Comparison of ENCODE assay signal across 9 mouse cellular contexts in the genomic region with DNA sequence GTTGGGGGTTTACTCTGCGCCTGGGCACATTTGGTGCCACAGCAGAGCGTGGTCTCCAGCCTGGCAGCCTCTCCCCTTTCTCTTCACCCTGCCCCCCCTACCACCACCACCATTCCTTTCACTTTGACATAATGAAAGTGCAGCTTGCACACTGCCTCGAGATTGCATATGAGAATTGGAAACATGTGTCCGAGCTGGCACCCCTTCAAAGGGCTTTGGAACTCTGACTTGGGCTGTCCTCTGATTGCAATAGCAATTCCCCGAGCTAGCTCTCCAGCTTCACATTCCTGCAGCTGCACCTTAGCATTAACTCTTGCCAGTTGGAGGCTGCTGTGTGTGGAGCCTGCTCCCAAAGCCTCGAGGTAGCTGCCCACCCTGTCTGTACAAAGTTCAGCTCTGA. TPM values are rescaled to one million over a fixed set of nuclear protein-coding genes. Genes with fewer than 3 reads are reported as not detected.
DNase-seq lines count a peak whose midpoint lies in the region; ATAC-seq and TF ChIP-seq lines count a peak whose summit lies in the region.
"Had no signal": no experiment of that assay in that cellular context is flagged by ENCODE, and none has a peak within 500 bp of the region (broad histone marks: within the 10 kb centered on the region; RNA-seq: fewer than 3 reads in every experiment).

No protein-coding gene starts in this region.

- H3K4me1 ChIP-seq in limb, embryonic 14.5 days (ENCODE audit: control insufficient read depth, insufficient read depth, low read length) = peaks cover 31% of the 10 kb centered on the region
- H3K4me1 ChIP-seq in neural tube, embryonic 15.5 days = no peaks in the 10 kb centered on the region
- H3K4me1 ChIP-seq in intestine, postnatal 0 days (replicated peaks; ENCODE audit: control insufficient read depth, insufficient read depth, low read length) = no peaks in the 10 kb centered on the region
- H3K4me1 ChIP-seq: liver, embryonic 13.5 days had no signal

- H3K4me2 ChIP-seq in limb, embryonic 14.5 days (replicated peaks; ENCODE audit: low read depth, low read length, severe bottlenecking) = peak overlapping the region; percentile 38
- H3K4me2 ChIP-seq in neural tube, embryonic 15.5 days = no peak overlapping the region
- H3K4me2 ChIP-seq in intestine, postnatal 0 days (replicated peaks; ENCODE audit: low read depth) = no peak overlapping the region
- H3K4me2 ChIP-seq: liver, embryonic 13.5 days had no signal

- H3K9me3 ChIP-seq in limb, embryonic 14.5 days (ENCODE audit: control insufficient read depth, low read length) = no peaks in the 10 kb centered on the region
- H3K9me3 ChIP-seq in neural tube, embryonic 15.5 days (replicated peaks) = no peaks in the 10 kb centered on the region
- H3K9me3 ChIP-seq in intestine, postnatal 0 days (ENCODE audit: control insufficient read depth) = no peaks in the 10 kb centered on the region
- H3K9me3 ChIP-seq: liver, embryonic 13.5 days had no signal

- H3K27me3 ChIP-seq in limb, embryonic 14.5 days (ENCODE audit: control insufficient read depth, insufficient read depth, low read length) = no peaks in the 10 kb centered on the region
- no peaks in the 10 kb centered on the region for H3K27me3 ChIP-seq in neural tube, embryonic 15.5 days (replicated peaks)
- H3K27me3 ChIP-seq in intestine, postnatal 0 days (replicated peaks; ENCODE audit: control insufficient read depth, insufficient read depth, low read length) = no peaks in the 10 kb centered on the region
- H3K27me3 ChIP-seq: liver, embryonic 13.5 days had no signal

- no peak for TF ChIP-seq CTCF in intestine, postnatal 0 days (IDR thresholded peaks at IDR 0.05; ENCODE audit: low read depth)

- H3K9ac ChIP-seq in limb, embryonic 14.5 days (ENCODE audit: low read depth, low read length, severe bottlenecking) = no peak overlapping the region
- H3K9ac ChIP-seq in neural tube, embryonic 15.5 days (replicated peaks) = no peak overlapping the region
- no peak overlapping the region for H3K9ac ChIP-seq in intestine, postnatal 0 days (ENCODE audit: low read depth, low read length)
- H3K9ac ChIP-seq: liver, embryonic 13.5 days had no signal

- intact Hi-C loops in gastrocnemius, postnatal 36 days (cut with DNase I) = no loop called here

- peak; percentile 46 for DNase-seq in urinary bladder, postnatal 14 days (ENCODE audit: low spot score)
- DNase-seq in urinary bladder, postnatal 10 days (ENCODE audit: low spot score) = no peak
- DNase-seq in gastrocnemius, postnatal 36 days = peak; percentile 69 to 80
- peak; percentile 91 for DNase-seq in limb, embryonic 14.5 days (ENCODE audit: low spot score)
- no peak for DNase-seq in spleen, adult 18-20 months
- no peak for DNase-seq in spleen, postnatal 4 days (ENCODE audit: low spot score in 2 of 2)
- DNase-seq: liver, embryonic 13.5 days had no signal

- no peaks in the 10 kb centered on the region for H3K36me3 ChIP-seq in limb, embryonic 14.5 days (ENCODE audit: control insufficient read depth, insufficient read depth, low read length)
- H3K36me3 ChIP-seq in neural tube, embryonic 15.5 days = no peaks in the 10 kb centered on the region
- no peaks in the 10 kb centered on the region for H3K36me3 ChIP-seq in intestine, postnatal 0 days (ENCODE audit: control insufficient read depth, insufficient read depth)
- H3K36me3 ChIP-seq: liver, embryonic 13.5 days had no signal

- no peak for TF ChIP-seq POLR2A in limb, embryonic 14.5 days (IDR thresholded peaks at IDR 0.05; ENCODE audit: borderline replicate concordance, extremely low read depth, insufficient read depth, insufficient read length)

- WGBS in limb, embryonic 14.5 days = 21% methylated on average over 6 of the region's 6 CpGs
- WGBS in neural tube, embryonic 15.5 days = 72% methylated on average over 6 of the region's 6 CpGs
- whole genome bisulfite sequencing in intestine, postnatal 0 days = 56% methylated on average over 6 of the region's 6 CpGs

- ATAC-seq in limb, embryonic 14.5 days (ENCODE audit: low FRiP score, low read depth) = peak; percentile 74
- ATAC-seq in neural tube, embryonic 15.5 days (ENCODE audit: low FRiP score) = no peak
- ATAC-seq in intestine, postnatal 0 days = no peak

- peak overlapping the region; percentile 71; the same call in 1 of the 2 replicates for H3K27ac ChIP-seq in limb, embryonic 14.5 days (replicated peaks; ENCODE audit: low read depth, low read length)
- no peak overlapping the region for H3K27ac ChIP-seq in neural tube, embryonic 15.5 days (replicated peaks)
- no peak overlapping the region for H3K27ac ChIP-seq in intestine, postnatal 0 days (ENCODE audit: low read depth, low read length)
- H3K27ac ChIP-seq: liver, embryonic 13.5 days had no signal

- H3K4me3 ChIP-seq in limb, embryonic 14.5 days (replicated peaks; ENCODE audit: low read length) = no peak overlapping the region
- no peak overlapping the region for H3K4me3 ChIP-seq in neural tube, embryonic 15.5 days (replicated peaks)
- H3K4me3 ChIP-seq in intestine, postnatal 0 days (ENCODE audit: low read depth, low read length) = no peak overlapping the region
- H3K4me3 ChIP-seq: liver, embryonic 13.5 days had no signal

RNA-seq across cellular contexts. Expression of a gene that starts 56.8 kb away (rescaled TPM):
- total RNA-seq in gastrocnemius, postnatal 36 days (2021) = 1 to 10 TPM in 1 of 2 experiments, under 1 TPM in 1; 0.67 to 1.2 TPM
- 42.0 and 49.1 TPM in 2 replicates for polyA plus RNA-seq in limb, embryonic 14.5 days (2012; rRNA removed)
- polyA plus RNA-seq in limb, embryonic 14.5 days (2014; fragmentation: Nextera tagmentation; extraction: Ambion mirVana) = 14.6 and 16.1 TPM in 2 replicates
- 1.0 and 1.1 TPM in 2 replicates for polyA plus RNA-seq in neural tube, embryonic 15.5 days (2015; fragmentation: Nextera tagmentation; extraction: Ambion mirVana)
- 1.7 and 2.2 TPM in 2 replicates for polyA plus RNA-seq in intestine, postnatal 0 days (2015; fragmentation: Nextera tagmentation; extraction: Ambion mirVana)

Comparison
In these comparisons a context has a peak if more than half of its experiments do, and no peak if none do; other contexts are left out.
1. DNase-seq: peak in urinary bladder, postnatal 14 days (single experiment), gastrocnemius, postnatal 36 days (2 of 2) and limb, embryonic 14.5 days (single experiment); none in urinary bladder, postnatal 10 days (single experiment), spleen, adult 18-20 months (0 of 2) and spleen, postnatal 4 days (0 of 2).